Mouse (Mus musculus) midbrain, embryonic 10.5 days (tissue): ENCODE data around the gene Pax1. TPM values are rescaled to one million over a fixed set of nuclear protein-coding genes. Genes with fewer than 3 reads are reported as not detected.

ENCODE experiments used
- DNase-seq: peaks from one replicate; pipeline ENCODE4 v3.0.0-alpha.2; 2017; ENCODE audit warnings: low spot score
- H3K27ac ChIP-seq: fragments of 300-500 bp; sonication (generic); replicated peaks from 2 replicates; pipeline ENCODE4 v1.5.1; 2016; ENCODE audit warnings: mild to moderate bottlenecking
- H3K27me3 ChIP-seq: fragments of 300-500 bp; sonication (generic); 2 replicates; pipeline ENCODE4 v1.6.1; 2016; ENCODE audit warnings: low read depth, mild to moderate bottlenecking; ENCODE audit not compliant: poor library complexity, severe bottlenecking
- H3K36me3 ChIP-seq: fragments of 300-500 bp; sonication (generic); 2 replicates; pipeline ENCODE4 v1.6.1; 2016; ENCODE audit warnings: mild to moderate bottlenecking, moderate library complexity
- H3K4me1 ChIP-seq: fragments of 300-500 bp; sonication (generic); 2 replicates; pipeline ENCODE4 v1.6.1; 2016
- H3K4me3 ChIP-seq: fragments of 300-500 bp; sonication (generic); 2 replicates; pipeline ENCODE4 v1.5.1; 2016; ENCODE audit warnings: mild to moderate bottlenecking, moderate library complexity
- H3K9me3 ChIP-seq: fragments of 300-500 bp; sonication (generic); replicated peaks from 2 replicates; pipeline ENCODE4 v1.6.1; 2016; ENCODE audit warnings: mild to moderate bottlenecking
- WGBS: fragments of 180-500 bp; shearing (Covaris S2); methylation state at CpG from one replicate; pipeline ENCODE4 v1.1.7; 2016; 5-methylcytosine and 5-hydroxymethylcytosine counted together
- polyA plus RNA-seq: library from polyadenylated mRNA; unstranded; fragments of >200 nt; fragmentation: Nextera tagmentation; extraction: Ambion mirVana; gene quantifications from 2 replicates; pipeline ENCODE4 v1.2.1, GENCODE M21; 2016

Gene Pax1
- polyA plus RNA-seq = 0.05 and 0.15 TPM in 2 replicates

- Histone ChIP-seq H3K9me3 (no peaks in the 10 kb centered on the region), H3K4me1 (peaks cover 20% of the 10 kb centered on the region), H3K36me3 (no peaks in the 10 kb centered on the region), H3K27ac (no peak within 1 kb of the TSS), H3K4me3 (no peak within 1 kb of the TSS), H3K27me3 (peaks cover 100% of the 10 kb centered on the region)
- no peak for DNase-seq
- WGBS = 0% methylated on average over 18 of the region's 18 CpGs
Observed at GRCm38 (mm10) chr2:147361581-147361980, at the start of gene Pax1. Pax1 (plus strand) TSS chr2:147361925.

- H3K9me3 ChIP-seq = no peaks in the 10 kb centered on the region
- no peak overlapping the region for H3K4me3 ChIP-seq
- H3K27ac ChIP-seq = no peak overlapping the region
- H3K36me3 ChIP-seq = no peaks in the 10 kb centered on the region
- 16% methylated on average over 9 of the region's 9 CpGs for WGBS
- DNase-seq = peak; percentile 39
- peaks cover 14% of the 10 kb centered on the region for H3K27me3 ChIP-seq
- H3K4me1 ChIP-seq = no peaks in the 10 kb centered on the region
Observed at GRCm38 (mm10) chr2:147321036-147321435, 40.7 kb upstream of the Pax1 start.

DNA sequence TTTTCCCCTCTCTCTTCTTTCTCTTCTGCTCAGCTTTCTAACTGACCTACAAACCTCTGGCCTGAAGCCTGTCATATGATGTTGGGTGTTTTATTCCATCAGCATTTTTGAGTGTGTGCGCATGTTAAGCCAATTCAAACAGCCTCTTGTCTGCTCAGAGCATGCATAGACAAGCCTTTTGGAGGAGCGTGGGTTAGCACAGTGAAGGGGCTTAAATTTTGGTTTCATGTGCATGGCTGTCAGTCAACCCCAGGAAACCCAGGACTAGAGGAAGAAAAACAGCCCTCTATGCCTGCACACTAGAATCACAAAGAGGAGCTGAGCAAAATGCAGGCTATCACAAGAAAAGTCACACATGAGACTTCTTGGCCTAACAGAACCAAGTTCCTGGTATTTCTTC lies 36.5 kb upstream of the Pax1 start:
- DNase-seq = no peak
- Histone ChIP-seq H3K9me3 (no peaks in the 10 kb centered on the region), H3K36me3 (no peaks in the 10 kb centered on the region), H3K4me3 (no peak overlapping the region), H3K4me1 (no peaks in the 10 kb centered on the region), H3K27ac (no peak overlapping the region), H3K27me3 (peaks cover 14% of the 10 kb centered on the region; the same call in 1 of the 2 replicates)
- WGBS = 86% methylated on average over 2 of the region's 2 CpGs

GRCm38 (mm10) chr2:147332731-147333130 lies 29.0 kb upstream of the Pax1 start:
- no peak for DNase-seq
- H3K4me1 ChIP-seq = no peaks in the 10 kb centered on the region
- no peak overlapping the region for H3K4me3 ChIP-seq
- no peaks in the 10 kb centered on the region for H3K27me3 ChIP-seq
- no peak overlapping the region for H3K27ac ChIP-seq
- H3K36me3 ChIP-seq = no peaks in the 10 kb centered on the region
- WGBS = 83% methylated on average over 2 of the region's 2 CpGs
- H3K9me3 ChIP-seq = no peaks in the 10 kb centered on the region

- H3K4me1 ChIP-seq = no peaks in the 10 kb centered on the region
- no peak overlapping the region for H3K27ac ChIP-seq
- WGBS = 72% methylated on average over 15 of the region's 15 CpGs
- no peaks in the 10 kb centered on the region for H3K36me3 ChIP-seq
- H3K9me3 ChIP-seq = no peaks in the 10 kb centered on the region
- no peak overlapping the region for H3K4me3 ChIP-seq
- no peak for DNase-seq
- H3K27me3 ChIP-seq = no peaks in the 10 kb centered on the region
Observed at GRCm38 (mm10) chr2:147338729-147339128, 23.0 kb upstream of the Pax1 start.

GRCm38 (mm10) chr2:147339796-147340195 lies 21.9 kb upstream of the Pax1 start:
- no peak for DNase-seq
- no peak overlapping the region for H3K4me3 ChIP-seq
- H3K27me3 ChIP-seq = no peaks in the 10 kb centered on the region
- no peaks in the 10 kb centered on the region for H3K36me3 ChIP-seq
- WGBS = 87% methylated on average over 4 of the region's 4 CpGs
- H3K9me3 ChIP-seq = no peaks in the 10 kb centered on the region
- no peak overlapping the region for H3K27ac ChIP-seq
- no peaks in the 10 kb centered on the region for H3K4me1 ChIP-seq

GRCm38 (mm10) chr2:147342198-147342597 lies 19.5 kb upstream of the Pax1 start:
- Histone ChIP-seq H3K9me3 (no peaks in the 10 kb centered on the region), H3K4me1 (no peaks in the 10 kb centered on the region), H3K27me3 (no peaks in the 10 kb centered on the region), H3K4me3 (no peak overlapping the region), H3K36me3 (no peaks in the 10 kb centered on the region), H3K27ac (no peak overlapping the region)
- 23% methylated on average over 2 of the region's 2 CpGs for WGBS
- no peak for DNase-seq

DNA sequence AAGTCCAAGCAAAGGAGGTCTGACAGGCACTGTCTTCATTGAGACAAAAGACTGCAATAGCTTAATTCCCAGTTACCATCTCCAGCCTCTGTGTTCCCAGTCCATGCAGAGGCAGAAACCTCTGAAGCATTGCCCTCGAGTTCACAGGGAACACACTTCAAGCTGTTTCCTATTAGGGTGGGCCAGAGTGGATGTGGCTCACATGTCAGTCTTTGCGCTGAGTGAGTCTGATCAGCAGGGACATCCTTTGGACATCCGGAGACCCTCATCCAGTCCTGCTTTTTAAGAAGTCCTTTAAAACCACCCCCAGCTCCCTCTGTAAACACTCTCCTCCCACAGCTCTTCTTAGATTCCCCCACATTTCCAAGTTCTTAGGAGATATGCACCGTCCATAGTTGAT lies 2.0 kb upstream of the Pax1 start:
- peak; percentile 18 for DNase-seq
- Histone ChIP-seq H3K4me3 (no peak overlapping the region), H3K27me3 (peaks cover 100% of the 10 kb centered on the region), H3K27ac (no peak overlapping the region), H3K9me3 (no peaks in the 10 kb centered on the region), H3K4me1 (peaks cover 6% of the 10 kb centered on the region), H3K36me3 (no peaks in the 10 kb centered on the region)
- WGBS = 1% methylated on average over 4 of the region's 4 CpGs

DNA sequence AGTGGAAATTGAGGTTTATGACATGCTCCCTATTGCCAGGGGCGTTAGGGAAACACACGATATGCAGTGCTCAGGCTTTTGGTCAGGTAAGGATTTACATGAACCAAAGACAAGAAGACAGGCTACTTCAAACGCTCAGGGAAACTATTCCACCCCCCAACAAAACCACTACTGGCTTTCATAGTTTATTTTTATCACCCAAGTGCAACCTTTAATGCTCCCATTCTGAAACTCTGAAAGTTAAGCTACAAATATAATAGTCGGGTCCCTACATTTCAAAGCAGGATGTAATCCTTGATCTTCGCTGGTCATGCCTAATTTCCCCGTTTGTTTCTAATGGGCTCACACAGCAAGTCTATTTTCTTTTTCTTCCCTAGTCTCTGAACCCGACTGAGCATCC lies 1.3 kb upstream of the Pax1 start:
- Histone ChIP-seq H3K4me1 (peaks cover 13% of the 10 kb centered on the region), H3K9me3 (no peaks in the 10 kb centered on the region), H3K27ac (no peak overlapping the region), H3K27me3 (peaks cover 100% of the 10 kb centered on the region), H3K4me3 (no peak overlapping the region), H3K36me3 (no peaks in the 10 kb centered on the region)
- WGBS = 1% methylated on average over 7 of the region's 7 CpGs
- no peak for DNase-seq

DNA sequence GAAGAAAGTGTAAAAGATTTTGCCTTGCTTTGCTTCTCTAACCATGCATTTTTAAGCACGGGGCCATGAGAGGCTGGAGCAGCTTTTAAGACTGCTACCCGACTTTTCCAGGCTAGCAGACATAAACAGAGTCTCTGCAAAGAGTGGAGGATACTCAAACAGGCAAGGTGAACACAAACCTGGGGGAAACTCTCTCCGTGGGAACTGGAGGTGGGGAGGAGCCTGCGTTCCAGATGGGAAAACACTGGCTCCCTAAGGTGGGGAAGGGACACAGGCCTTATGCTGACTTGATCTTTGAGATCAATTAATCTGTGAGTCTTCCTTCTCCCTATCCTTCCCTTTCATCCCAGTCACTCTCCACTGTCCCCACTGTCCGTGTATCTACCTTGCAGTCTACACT lies 869 bp upstream of the Pax1 start:
- Histone ChIP-seq H3K4me1 (peaks cover 17% of the 10 kb centered on the region), H3K9me3 (no peaks in the 10 kb centered on the region), H3K4me3 (no peak overlapping the region), H3K36me3 (no peaks in the 10 kb centered on the region), H3K27me3 (peaks cover 100% of the 10 kb centered on the region), H3K27ac (no peak overlapping the region)
- peak; percentile 35 for DNase-seq
- 0% methylated on average over 5 of the region's 5 CpGs for WGBS

GRCm38 (mm10) chr2:147362316-147362715 lies 591 bp downstream of the Pax1 start:
- under 1% methylated on average over 18 of the region's 18 CpGs for WGBS
- Histone ChIP-seq H3K4me3 (no peak overlapping the region), H3K27ac (no peak overlapping the region), H3K36me3 (no peaks in the 10 kb centered on the region), H3K27me3 (peaks cover 100% of the 10 kb centered on the region), H3K9me3 (no peaks in the 10 kb centered on the region), H3K4me1 (peaks cover 20% of the 10 kb centered on the region)
- peak; percentile 85 for DNase-seq

- 5% methylated on average over 6 of the region's 6 CpGs for WGBS
- DNase-seq = peak; percentile 36
- H3K4me1 ChIP-seq = peaks cover 30% of the 10 kb centered on the region
- H3K36me3 ChIP-seq = no peaks in the 10 kb centered on the region
- H3K4me3 ChIP-seq = no peak overlapping the region
- no peaks in the 10 kb centered on the region for H3K9me3 ChIP-seq
- H3K27ac ChIP-seq = no peak overlapping the region
- peaks cover 100% of the 10 kb centered on the region for H3K27me3 ChIP-seq
Observed at GRCm38 (mm10) chr2:147363401-147364130, 1.8 kb downstream of the Pax1 start.

DNA sequence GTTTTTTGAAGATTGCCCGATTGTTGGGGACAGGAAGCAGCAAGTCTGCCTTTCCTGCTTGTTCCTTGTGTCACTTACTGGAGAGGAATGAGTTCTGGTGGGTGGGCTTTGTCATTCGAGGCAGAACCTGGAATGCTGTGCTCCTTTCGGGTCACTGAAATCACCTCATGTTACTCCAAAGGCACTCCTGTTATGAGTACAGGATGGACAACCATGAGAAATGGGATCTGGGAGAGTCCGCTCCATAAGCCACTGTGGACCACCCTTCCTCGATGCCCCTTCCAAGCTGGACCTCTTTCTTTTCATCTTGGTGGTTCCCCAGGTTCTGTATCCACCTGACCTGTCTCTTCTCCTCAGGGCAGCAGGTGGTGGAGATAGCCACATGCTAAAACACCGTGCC lies 2.5 kb downstream of the Pax1 start:
- H3K27ac ChIP-seq = no peak overlapping the region
- no peak for DNase-seq
- peaks cover 30% of the 10 kb centered on the region for H3K4me1 ChIP-seq
- H3K36me3 ChIP-seq = no peaks in the 10 kb centered on the region
- H3K9me3 ChIP-seq = no peaks in the 10 kb centered on the region
- H3K27me3 ChIP-seq = peaks cover 96% of the 10 kb centered on the region
- 5% methylated on average over 6 of the region's 6 CpGs for WGBS
- H3K4me3 ChIP-seq = no peak overlapping the region
